Mouse (Mus musculus): ENCODE data around the gene Scn2a.

DNA sequence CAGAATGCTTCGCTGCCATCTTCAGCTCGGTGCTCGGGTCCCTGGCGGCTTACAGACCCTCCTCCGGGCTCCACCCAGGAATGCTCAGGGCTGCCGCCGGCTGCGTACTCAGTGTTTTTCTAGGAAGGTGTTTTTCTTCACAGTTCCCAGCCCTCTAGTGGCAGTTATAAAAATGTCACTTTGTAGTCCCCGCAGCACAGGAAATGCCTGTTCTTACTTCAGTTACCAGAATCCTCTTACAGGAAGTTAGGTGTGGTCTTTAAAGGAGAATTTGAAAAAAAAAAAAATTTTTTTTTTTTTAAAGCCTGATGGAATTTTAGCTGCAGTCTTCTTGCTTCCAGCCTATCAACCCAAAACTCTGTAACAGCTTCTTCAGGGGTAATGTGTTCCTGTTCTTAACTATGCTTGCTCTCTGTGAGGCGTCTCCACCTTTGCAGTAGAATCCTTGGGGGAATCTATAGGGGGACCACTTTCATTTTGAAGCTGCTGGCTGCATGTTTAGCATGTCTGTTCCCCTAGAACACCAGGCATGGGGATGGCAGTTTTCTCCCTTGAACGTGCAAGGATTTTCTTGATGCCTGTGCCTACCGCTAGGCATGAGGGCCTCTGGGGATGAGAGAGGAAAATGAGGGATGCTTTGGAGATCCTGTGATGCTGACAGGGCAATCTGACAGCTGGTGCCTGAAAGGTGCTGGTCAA, 48.0 kb downstream of the Scn2a start:
- TF ChIP-seq CTCF (IDR thresholded peaks at IDR 0.05; ENCODE audit: extremely low read depth, insufficient read depth, low read length) (peak; percentile 55), POLR2A (IDR thresholded peaks at IDR 0.05; ENCODE audit: extremely low read depth, insufficient read depth, low read length) (peak; percentile 53; the same call in 1 of the 2 replicates)
